Mouse (Mus musculus): ENCODE measurements around the gene Gm20479. TPM values are rescaled to one million over a fixed set of nuclear protein-coding genes. Genes with fewer than 3 reads are reported as not detected.

Gene Gm20479
- total RNA-seq (2021): not detected
- long read RNA-seq, experiment 1: 0 reads
- long read RNA-seq, experiment 2: 0 reads

GRCm38 (mm10) chr7:27356861-27357594 is at the start of gene Gm20479:
Gene Gm20479, minus strand, starts transcription at chr7:27357419.
- DNase-seq: no peak

DNA sequence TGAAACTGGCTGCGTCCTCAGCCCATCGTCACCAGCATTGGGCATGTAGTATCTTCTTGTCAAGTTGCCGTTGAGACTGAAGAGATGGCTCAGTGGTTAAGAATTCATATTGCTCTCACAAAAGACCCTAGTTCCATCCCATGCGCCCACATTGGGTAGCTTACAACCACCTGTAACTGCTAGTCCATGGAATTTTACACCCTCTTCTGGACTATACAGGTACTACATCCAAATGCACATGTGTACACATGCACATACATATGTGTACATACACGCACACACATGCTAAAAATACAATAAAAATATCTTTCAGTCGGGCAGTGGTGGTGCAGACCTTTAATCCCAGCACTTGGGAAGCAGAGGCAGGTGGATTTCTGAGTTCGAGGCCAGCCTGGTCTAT is 49.3 kb upstream of the Gm20479 start:
- DNase-seq: no peak

DNA sequence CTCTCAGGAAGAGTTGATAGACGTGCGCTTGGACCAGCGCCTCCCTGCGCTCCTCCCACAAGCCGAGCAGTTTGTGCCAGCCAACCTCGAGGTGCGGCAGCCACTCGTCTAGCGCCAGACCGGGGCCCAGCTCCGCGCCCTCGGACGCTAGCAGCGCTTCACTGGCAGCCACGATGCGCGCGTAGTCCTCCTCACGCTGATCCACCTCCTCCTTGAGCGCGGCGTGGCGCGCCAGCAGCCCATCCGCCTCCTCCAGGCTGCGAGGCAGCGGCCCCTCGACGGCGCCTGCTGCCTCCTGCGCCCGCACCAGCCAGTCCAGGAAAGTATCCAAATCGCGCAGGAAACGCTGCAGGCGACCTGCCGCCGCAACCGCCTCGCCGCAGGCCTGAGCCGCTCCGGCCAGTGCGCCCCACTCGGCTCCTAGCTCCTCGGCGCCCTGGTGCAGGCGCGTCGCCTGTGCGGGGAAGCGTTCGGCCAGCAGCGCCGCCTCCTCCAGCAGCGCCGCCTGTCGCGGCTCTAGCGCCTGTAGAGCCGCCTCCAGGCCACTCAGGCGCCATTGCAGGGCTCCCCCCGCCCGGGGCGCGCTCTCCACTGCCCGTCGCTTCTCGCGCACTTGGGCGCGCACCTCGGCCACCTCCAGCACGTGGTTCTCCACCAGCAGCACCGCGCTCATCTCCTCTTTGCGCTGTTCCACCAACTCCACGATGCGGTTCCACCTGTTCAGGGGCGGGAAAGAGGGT is 47.2 kb upstream of the Gm20479 start:
- DNase-seq: no peak

DNA sequence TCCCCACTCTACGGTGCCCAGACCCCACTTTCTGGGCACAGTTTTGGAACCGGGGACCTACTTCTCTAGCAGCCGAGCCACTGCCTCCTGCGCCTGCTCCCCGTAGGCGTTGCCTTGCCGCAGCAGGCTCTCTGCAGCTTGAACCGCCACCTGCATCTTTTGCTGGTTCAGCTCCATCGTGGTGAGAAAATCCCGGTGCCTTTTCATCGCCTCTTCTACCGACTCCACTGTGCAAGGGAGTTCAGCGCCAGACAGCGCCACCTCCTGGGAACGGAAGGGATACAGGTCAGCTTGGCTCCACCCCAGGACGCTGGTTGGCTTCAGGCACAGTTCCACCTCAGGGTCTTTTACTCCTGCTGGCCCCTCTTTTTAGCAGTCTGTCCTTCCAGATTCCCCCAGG is 45.5 kb upstream of the Gm20479 start:
- peak; percentile 65 for DNase-seq

- no peak for DNase-seq
Measured at GRCm38 (mm10) chr7:27400545-27400944, 43.3 kb upstream of the Gm20479 start.

- peak; percentile 42 for DNase-seq
Measured at GRCm38 (mm10) chr7:27397048-27397949, 40.1 kb upstream of the Gm20479 start.

- DNase-seq: peak; percentile 36
Measured at GRCm38 (mm10) chr7:27396184-27397047, 39.2 kb upstream of the Gm20479 start.

GRCm38 (mm10) chr7:27395521-27396183 is 38.4 kb upstream of the Gm20479 start:
- DNase-seq: no peak

DNA sequence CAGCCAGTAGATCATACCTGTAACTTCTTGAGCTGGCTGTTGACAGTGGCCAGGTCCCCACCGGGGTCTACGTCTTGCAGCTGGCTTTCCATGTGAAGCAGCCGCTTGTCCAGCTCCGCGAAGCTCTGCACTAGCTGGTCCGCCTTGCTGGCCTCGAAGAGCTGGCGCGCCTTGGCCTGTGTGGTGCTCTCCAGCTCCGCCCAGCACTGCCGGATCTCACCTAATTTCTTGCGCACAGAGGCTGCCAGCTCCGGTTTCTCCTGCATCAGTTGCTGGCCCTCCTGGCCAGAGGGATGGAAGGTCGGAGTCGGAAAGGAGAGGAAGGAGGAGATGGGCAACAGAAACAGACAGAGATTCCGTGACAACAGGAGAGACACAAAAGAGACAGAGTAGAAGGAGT is 34.2 kb upstream of the Gm20479 start:
- DNase-seq: no peak

DNA sequence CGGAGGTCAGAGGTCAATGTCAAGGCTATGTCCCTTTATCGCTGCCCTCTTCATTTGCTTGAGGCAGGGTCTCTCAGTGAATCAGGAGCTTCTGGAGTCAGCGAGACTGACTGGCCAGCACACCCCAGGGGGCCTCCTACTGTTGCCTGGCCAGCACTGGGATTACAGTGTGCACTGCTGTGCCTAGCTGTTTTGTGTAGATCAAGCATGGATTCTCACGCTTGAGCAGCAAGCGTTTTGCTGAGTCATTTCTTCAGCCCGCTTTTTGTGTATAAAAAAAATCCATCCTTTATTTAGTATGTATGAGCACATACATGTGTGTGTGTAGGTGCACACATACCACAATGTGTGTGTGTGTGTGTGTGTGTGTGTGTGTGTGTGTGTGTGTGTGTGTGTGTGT is 32.0 kb upstream of the Gm20479 start:
- no peak for DNase-seq

GRCm38 (mm10) chr7:27384731-27385130 is 27.5 kb upstream of the Gm20479 start:
- peak; percentile 80 for DNase-seq

DNA sequence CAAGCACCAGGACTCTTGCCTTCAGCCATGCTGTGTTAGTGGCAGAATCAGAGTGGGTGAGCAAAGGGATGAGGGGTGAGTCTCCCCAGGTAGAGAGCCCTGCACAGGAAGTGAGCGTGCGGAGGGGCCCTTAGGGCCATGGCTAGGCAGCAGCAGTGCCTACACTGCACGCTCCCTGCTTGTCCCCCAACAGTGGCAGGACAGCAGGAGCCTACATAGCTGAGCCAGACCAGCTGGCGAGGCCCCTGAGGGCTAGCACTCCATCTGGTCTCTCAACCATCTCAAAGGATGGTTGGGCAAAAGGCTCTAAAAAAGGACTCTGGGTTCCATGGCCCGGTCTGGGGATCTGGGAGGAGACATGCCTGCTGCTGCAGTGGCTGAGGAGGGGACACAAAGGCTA is 26.9 kb upstream of the Gm20479 start:
- DNase-seq: no peak

GRCm38 (mm10) chr7:27383233-27383632 is 26.0 kb upstream of the Gm20479 start:
- no peak for DNase-seq

GRCm38 (mm10) chr7:27381560-27381959 is 24.3 kb upstream of the Gm20479 start:
- DNase-seq: no peak

DNA sequence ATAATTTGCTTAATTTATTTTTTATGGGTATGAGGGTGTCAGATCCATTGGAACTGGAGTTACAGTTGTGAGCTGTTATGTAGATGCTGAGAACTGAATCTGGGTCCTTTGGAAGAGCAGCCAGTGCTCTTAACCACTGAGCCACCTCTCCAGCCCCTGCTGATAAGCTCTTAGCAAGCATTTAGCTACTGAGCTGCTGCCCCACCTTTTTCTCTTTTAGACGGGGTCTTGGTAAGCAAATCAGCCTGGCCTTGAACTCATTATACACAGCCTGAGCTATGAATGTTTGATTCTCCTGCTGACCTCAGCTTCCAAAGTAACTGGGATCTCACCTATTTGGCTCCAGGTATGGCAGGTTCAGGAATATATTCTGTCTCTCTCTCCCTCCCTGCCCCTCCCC is 23.8 kb upstream of the Gm20479 start:
- no peak for DNase-seq

GRCm38 (mm10) chr7:27379836-27380235 is 22.6 kb upstream of the Gm20479 start:
- no peak for DNase-seq

- no peak for DNase-seq
Measured at GRCm38 (mm10) chr7:27378431-27378830, 21.2 kb upstream of the Gm20479 start.

- no peak for DNase-seq
Measured at GRCm38 (mm10) chr7:27375274-27375673, 18.1 kb upstream of the Gm20479 start.

DNA sequence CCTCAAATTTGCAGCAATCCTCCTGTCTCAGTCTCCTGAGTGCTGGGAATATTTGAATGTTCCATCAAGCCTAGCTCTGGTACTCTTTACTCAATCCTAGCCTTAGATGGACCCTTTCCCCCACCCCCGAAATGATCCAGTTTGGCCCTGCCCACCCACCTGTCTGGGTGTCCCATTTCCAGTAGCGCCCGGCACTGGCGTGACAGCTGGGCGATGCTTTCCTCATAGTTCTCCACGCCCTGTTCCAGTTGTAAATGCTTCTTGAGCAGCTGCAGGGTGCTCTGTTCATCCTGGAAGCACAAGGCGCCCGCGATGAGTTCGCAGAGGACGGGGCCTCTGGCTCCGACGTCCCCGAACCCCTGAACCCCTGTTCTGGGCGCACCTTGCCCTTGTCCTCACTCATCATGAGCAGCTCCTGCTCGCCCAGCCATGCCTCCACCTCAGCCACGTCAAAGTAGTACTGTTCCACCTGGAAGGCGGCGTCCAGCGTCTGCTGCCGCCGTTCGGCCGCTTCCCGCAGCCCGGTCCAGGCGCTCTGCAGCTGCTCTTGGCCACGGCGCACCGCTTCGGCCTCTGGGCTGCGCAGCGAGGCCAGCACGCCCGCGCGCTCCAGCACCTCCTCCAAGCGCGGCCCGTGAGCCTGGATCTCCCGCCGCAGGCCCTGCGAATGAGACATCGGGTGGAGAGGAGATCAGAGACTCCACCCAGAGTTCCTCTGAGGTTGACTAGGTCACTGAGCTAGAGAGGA is 14.7 kb upstream of the Gm20479 start:
- peak; percentile 43 for DNase-seq

- DNase-seq: no peak
Measured at GRCm38 (mm10) chr7:27369111-27369510, 11.9 kb upstream of the Gm20479 start.

All from gastrocnemius, postnatal 10 days (tissue).